Mouse (Mus musculus) small intestine, adult 2 months (tissue): Measurements from ENCODE around the gene Rer1. TPM values are rescaled to one million over a fixed set of nuclear protein-coding genes. Genes with fewer than 3 reads are reported as not detected.
A peak's percentile ranks its signal among the peaks of the same experiment; 100 is the strongest.

Experiments
- H3K27ac ChIP-seq: fragments of 200-500 bp; 2 replicates; pipeline ENCODE4 v1.5.1; 2012; ENCODE audit warnings: low read depth, low read length, control low read depth, inconsistent platforms; ENCODE audit not compliant: insufficient read depth
- H3K27me3 ChIP-seq: fragments of 200-500 bp; 2 replicates; pipeline ENCODE4 v1.6.1; 2012; ENCODE audit warnings: mild to moderate bottlenecking, moderate library complexity, low read length, inconsistent platforms; ENCODE audit not compliant: control insufficient read depth, insufficient read depth
- H3K36me3 ChIP-seq: fragments of 200-500 bp; 2 replicates; pipeline ENCODE4 v1.6.1; 2012; ENCODE audit warnings: mild to moderate bottlenecking, low read length, control low read depth, inconsistent platforms; ENCODE audit not compliant: control insufficient read depth, insufficient read depth
- H3K4me1 ChIP-seq: fragments of 200-500 bp; 2 replicates; pipeline ENCODE4 v1.6.1; 2012; ENCODE audit warnings: low read length, inconsistent platforms, mixed read lengths; ENCODE audit not compliant: control insufficient read depth, insufficient read depth, insufficient read length
- H3K4me3 ChIP-seq: fragments of 200-500 bp; 2 replicates; pipeline ENCODE4 v1.5.1; 2012; ENCODE audit warnings: low read depth, mild to moderate bottlenecking, control low read depth, inconsistent platforms, low read length, moderate library complexity
- CTCF ChIP-seq: fragments of 200-500 bp; IDR thresholded peaks from 2 replicates; pipeline ENCODE4 v1.5.1; 2012; ENCODE audit warnings: low read depth, mild to moderate bottlenecking, control low read depth, inconsistent platforms, low read length, moderate library complexity, mixed read lengths; ENCODE audit not compliant: insufficient replicate concordance, insufficient read length; ENCODE audit errors: extremely low read depth
- POLR2A ChIP-seq: fragments of 200-500 bp; IDR thresholded peaks from 2 replicates; pipeline ENCODE4 v1.6.1; 2012; ENCODE audit warnings: low read depth, mild to moderate bottlenecking, control low read depth, inconsistent platforms, low read length, moderate library complexity
- WGBS: fragments of 180-500 bp; shearing (Covaris S2); methylation state at CpG from one replicate; pipeline ENCODE4 v1.1.7; 2018; 5-methylcytosine and 5-hydroxymethylcytosine counted together
- polyA plus RNA-seq: library from polyadenylated mRNA; depleted of rRNA; stranded (reverse); fragments of >200 nt; gene quantifications from 2 replicates; pipeline ENCODE4 v1.2.3, GENCODE M21; 2012; rRNA removed

The Rer1 gene
- 53.2 and 91.9 TPM in 2 replicates for polyA plus RNA-seq

DNA sequence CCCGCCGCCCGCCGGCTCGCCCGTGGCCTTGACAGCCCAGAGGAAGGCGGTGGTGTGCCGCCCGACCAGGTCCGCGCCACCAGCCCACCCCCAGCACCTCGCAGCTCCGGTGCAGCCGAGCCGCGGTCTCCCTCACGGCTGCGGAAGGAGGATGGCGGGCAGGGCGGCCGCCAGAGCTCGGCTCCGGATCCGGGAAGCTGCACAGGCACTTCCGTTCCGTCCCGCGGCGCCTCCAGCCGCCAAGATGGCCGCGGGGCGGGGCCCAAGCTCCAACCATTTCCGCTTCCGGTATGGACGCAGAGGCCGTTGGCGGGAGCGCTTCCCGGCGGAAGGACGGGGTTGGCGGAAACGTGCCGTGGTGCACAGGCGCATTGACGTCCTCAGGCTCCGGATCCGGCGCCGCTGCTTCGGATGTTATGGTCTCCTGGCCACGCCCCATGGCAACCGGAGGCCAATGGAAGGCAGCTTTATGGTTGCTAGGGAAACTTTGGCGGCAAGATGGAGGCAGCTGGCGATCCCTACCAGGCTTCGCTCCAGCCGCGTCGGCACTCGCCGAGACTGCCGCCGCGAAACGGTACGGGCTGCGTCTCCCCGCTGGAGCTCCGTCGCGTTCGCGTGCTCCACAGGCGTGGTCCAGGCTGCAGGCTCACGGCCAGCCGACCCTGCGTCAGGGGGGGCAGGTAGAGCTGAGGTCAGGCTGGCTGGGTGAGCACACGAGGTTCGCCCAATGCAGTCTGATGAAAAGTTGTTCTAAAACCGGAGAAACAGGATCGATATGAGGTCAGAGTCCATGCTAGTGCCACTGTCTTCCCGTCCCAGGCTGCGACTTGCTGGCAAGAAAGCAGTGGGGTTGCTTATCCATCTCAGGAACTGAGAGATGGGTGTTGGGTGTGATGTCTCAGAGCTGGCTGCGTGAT lies at the start of gene Rer1, which contains the start of gene Morn1:
Gene Rer1, minus strand, starts transcription at position 275 of the 917 bp plus-strand sequence.
Gene Morn1, plus strand, starts transcription at position 470 of the 917 bp plus-strand sequence.
- peak; percentile 74 for TF ChIP-seq POLR2A
- TF ChIP-seq CTCF: no peak
- Histone ChIP-seq H3K27me3 (no peaks in the 10 kb centered on the region), H3K27ac (peak within 1 kb of the TSS; percentile 77), H3K4me3 (peak within 1 kb of the TSS; percentile 82), H3K36me3 (peaks cover 9% of the 10 kb centered on the region), H3K4me1 (peaks cover 14% of the 10 kb centered on the region)
- WGBS: under 1% methylated on average over 79 of the region's 85 CpGs

DNA sequence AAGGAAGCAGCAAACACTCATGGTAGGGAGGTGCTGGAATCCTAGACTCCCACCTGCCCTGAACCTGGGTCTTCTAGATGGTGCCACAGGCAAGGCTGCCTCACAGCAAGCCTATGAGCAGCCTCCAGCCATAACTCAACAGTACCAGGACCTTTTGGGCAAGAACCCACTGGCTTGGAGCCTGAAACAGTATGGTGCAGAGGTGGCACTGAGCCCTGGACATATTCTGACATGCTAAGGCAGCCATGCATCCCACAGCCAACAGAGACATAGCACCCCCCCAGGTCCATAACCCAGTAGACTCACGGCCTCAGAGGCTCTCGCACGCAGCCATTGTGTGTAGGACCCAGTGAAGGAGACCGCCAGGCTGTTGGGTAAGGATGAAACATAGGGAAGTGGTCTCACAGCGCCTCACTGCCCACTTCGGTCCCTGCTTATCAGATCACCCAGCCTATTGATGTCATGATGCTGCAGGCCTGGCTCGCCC lies 48.5 kb upstream of the Rer1 start:
- 96% methylated on average over 7 of the region's 7 CpGs for WGBS
- H3K4me1 ChIP-seq: no peaks in the 10 kb centered on the region
- H3K27me3 ChIP-seq: no peaks in the 10 kb centered on the region
- H3K36me3 ChIP-seq: no peaks in the 10 kb centered on the region
- H3K4me3 ChIP-seq: no peak overlapping the region
- TF ChIP-seq POLR2A: no peak
- no peak for TF ChIP-seq CTCF
- H3K27ac ChIP-seq: no peak overlapping the region

DNA sequence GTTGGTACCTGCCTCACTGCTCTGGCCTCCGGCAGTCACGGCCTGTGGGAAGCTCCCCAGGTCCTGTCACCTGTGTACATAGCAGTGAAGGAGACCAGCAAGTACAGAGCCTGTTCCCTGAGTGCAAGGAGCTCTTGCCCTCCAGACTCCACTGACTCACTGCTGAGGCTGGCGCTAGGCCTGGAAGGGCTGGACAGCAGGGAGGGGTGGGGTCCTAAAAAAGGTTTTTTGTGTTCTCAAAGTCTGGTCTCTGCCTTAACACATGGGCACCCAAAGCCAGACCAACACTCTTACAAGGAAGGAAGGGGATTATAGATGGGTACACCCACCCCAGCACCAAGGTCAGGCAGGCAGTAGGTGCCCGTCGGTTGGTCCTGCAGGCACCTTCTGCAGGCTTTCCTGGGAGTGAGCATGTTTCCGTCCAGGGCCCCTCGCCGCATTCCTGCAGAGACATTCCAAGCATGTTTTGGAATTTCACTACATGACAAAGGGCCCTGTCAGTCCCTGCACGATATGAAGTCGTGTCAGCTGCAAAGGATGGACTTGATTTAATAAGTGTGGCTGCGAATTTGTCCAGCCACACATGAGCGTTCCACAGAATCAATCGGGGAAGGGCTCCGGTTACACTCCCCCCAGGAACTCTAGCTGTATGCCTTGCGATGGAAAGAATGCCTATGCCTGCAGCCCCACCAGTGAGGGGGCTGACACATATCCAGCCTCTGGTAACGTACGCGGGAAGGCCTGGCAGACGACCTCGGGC lies 47.7 kb upstream of the Rer1 start:
- WGBS: 79% methylated on average over 20 of the region's 20 CpGs
- H3K27me3 ChIP-seq: no peaks in the 10 kb centered on the region
- no peak for TF ChIP-seq CTCF
- no peak for TF ChIP-seq POLR2A
- H3K27ac ChIP-seq: no peak overlapping the region
- H3K4me1 ChIP-seq: no peaks in the 10 kb centered on the region
- H3K4me3 ChIP-seq: no peak overlapping the region
- no peaks in the 10 kb centered on the region for H3K36me3 ChIP-seq

DNA sequence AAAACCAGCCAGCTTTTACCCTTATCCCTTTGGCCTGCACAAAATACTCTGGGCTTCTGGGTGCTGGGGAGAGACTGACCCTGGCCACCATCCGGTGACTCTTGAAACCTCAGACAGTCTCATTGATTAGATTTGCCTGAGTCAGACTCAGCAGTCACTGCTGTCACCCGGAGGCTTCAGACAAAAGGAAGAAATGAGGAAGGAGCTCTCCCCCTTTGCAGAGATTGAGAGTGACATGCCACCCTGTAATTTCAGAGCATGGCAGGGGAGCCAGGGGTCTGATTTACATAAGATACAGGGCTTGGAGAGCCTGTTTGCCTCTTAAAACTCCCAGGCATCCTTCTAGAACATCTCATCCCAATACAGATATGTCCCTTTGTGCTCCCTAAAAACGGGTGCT lies 47.0 kb upstream of the Rer1 start:
- 57% methylated on average over 3 of the region's 3 CpGs for WGBS
- H3K27ac ChIP-seq: no peak overlapping the region

DNA sequence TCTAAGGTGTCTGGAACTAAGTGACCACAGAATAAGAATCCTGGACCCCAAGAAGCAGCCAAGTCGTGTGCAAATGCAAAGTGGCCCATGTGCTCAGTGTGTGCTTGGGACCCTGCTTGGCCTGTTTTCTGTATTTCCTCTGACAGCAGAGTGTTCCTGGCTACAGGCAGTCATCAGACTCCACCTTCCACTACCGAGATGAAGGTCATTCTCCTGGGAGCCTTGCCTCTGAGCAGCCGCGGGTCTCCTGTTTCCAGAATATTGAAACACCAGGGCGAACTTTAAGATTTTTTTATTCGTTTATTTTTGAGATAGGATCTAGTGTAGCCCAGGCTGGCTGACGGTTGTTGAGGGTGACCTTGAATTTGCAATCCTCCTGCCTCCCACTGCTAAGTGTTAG lies 44.4 kb upstream of the Rer1 start:
- Histone ChIP-seq H3K36me3 (no peaks in the 10 kb centered on the region), H3K27me3 (no peaks in the 10 kb centered on the region), H3K4me3 (no peak overlapping the region), H3K4me1 (peaks cover 1% of the 10 kb centered on the region; the same call in 1 of the 2 replicates), H3K27ac (peak overlapping the region; percentile 36)
- TF ChIP-seq CTCF: no peak
- no peak for TF ChIP-seq POLR2A
- 74% methylated on average over 7 of the region's 7 CpGs for WGBS

More for the DNA sequence above, 47.0 kb upstream of the Rer1 start:
- TF ChIP-seq CTCF (no peak), POLR2A (no peak)
- Histone ChIP-seq H3K27me3 (no peaks in the 10 kb centered on the region), H3K4me1 (no peaks in the 10 kb centered on the region), H3K36me3 (no peaks in the 10 kb centered on the region), H3K4me3 (no peak overlapping the region)

DNA sequence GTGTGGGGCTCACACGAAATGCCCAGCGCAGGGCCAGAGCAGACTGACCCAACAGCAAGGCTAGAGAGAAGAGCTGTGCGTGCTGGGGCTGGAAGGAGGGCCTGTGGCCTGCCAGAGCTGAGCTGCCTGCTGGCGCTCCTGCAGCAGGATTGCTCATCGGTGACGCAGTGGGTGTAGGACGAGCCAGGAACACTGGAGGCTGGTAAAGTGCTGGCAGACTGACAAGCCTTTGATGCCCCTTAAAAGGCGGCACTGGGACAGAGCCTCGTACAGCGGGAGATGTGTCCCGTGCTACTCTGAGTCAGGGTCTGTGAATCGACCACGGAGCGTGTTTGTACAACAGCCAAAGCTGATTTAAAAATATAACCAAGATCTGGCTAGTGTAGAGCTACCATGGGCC lies 43.8 kb upstream of the Rer1 start:
- TF ChIP-seq POLR2A (no peak), CTCF (no peak)
- H3K36me3 ChIP-seq: no peaks in the 10 kb centered on the region
- H3K4me1 ChIP-seq: peaks cover 6% of the 10 kb centered on the region; the same call in 1 of the 2 replicates
- H3K27me3 ChIP-seq: no peaks in the 10 kb centered on the region
- WGBS: 70% methylated on average over 14 of the region's 14 CpGs
- H3K4me3 ChIP-seq: no peak overlapping the region
- H3K27ac ChIP-seq: peak overlapping the region; percentile 36
